Mouse (Mus musculus) adrenal gland (tissue): ENCODE measurements around the gene Hoxa13.

Source experiments
- intact Hi-C: fragments of 180-260 bp; cut with DNase I; formaldehyde crosslinking; loops from one replicate; pipeline ENCODE4 v1.15.1; 2025

Gene Hoxa13

GRCm38 (mm10) chr6:52224895-52225611 is 35.6 kb downstream of the Hoxa13 start:
- intact Hi-C loops: loop anchor here (5.0 to 10.0 kb wide), 3 partner anchors 638 to 1038 kb away; no protein-coding TSS in a partner anchor

GRCm38 (mm10) chr6:52223939-52224760 is 36.5 kb downstream of the Hoxa13 start:
- intact Hi-C loops: loop anchor here (5.0 to 10.0 kb wide), 2 partner anchors 637 to 839 kb away; no protein-coding TSS in a partner anchor

DNA sequence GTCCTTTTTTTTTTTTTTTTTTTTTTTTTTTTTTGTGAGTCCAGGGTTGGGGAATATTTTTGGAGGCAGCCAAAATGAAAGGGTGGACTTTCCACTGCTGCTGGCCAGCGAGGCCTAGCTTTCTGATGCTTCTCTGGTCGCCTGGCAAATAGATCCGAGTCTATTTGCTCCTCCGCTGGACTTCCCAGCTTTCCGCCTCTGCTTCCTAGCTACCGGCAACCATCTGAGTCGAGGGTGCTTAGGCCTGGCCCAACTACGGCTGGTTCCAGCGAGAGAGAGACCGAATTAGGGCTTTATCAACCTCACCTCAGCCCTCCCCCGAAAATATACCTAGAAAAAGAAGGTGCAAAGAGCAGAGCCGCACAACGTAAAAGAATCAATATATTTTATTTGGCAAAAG is 38.0 kb downstream of the Hoxa13 start:
- intact Hi-C loops: loop anchor here (5.0 to 10.0 kb wide), 2 partner anchors 635 to 838 kb away; no protein-coding TSS in a partner anchor

GRCm38 (mm10) chr6:52221993-52222685 is 38.5 kb downstream of the Hoxa13 start:
- intact Hi-C loops: loop anchor here (5.0 to 10.0 kb wide), 2 partner anchors 635 to 837 kb away; no protein-coding TSS in a partner anchor

GRCm38 (mm10) chr6:52221337-52221992 is 39.2 kb downstream of the Hoxa13 start, which contains the start of gene Hoxa7:
Gene Hoxa7 (minus strand): TSS chr6:52221854.
- intact Hi-C loops: loop anchor here (5.0 to 10.0 kb wide), 2 partner anchors 634 to 837 kb away; no protein-coding TSS in a partner anchor

GRCm38 (mm10) chr6:52220865-52221310 is 39.8 kb downstream of the Hoxa13 start:
- intact Hi-C loops: loop anchor here (5.0 to 10.0 kb wide), 2 partner anchors 634 to 836 kb away; no protein-coding TSS in a partner anchor

- intact Hi-C loops: loop anchor here (5.0 to 10.0 kb wide), 2 partner anchors 633 to 835 kb away; no protein-coding TSS in a partner anchor
Observed at GRCm38 (mm10) chr6:52220003-52220864, 40.4 kb downstream of the Hoxa13 start.

- intact Hi-C loops: no loop called here
Observed at GRCm38 (mm10) chr6:52219234-52219942, 41.3 kb downstream of the Hoxa13 start.

DNA sequence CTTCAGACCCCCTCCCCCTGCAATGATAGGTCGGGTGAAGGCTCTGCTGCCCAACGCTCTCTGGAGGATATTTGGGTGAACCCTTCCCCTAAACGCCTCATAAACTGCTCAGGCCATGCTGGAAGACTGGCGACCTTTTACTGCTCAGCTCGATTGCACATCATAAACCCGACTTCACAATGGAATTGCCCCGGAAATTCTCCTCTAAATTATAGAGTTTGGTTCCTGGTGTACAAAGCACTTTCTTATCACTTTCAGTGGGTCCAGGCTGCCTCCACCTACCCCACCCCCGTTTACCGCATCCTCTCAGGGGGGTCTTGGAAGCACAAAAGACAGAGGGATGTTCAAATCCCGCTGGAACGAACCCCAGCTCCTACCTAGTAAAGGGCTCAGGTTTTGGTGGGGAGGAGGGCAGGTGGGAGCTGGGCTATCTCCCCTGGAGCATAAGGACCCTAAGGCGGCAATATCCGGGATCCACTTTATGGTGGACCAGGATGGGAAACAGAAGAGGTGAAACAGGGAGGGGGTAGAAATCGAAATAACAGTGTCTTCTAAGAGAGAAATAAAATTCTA is 42.0 kb downstream of the Hoxa13 start:
- intact Hi-C loops: no loop called here

DNA sequence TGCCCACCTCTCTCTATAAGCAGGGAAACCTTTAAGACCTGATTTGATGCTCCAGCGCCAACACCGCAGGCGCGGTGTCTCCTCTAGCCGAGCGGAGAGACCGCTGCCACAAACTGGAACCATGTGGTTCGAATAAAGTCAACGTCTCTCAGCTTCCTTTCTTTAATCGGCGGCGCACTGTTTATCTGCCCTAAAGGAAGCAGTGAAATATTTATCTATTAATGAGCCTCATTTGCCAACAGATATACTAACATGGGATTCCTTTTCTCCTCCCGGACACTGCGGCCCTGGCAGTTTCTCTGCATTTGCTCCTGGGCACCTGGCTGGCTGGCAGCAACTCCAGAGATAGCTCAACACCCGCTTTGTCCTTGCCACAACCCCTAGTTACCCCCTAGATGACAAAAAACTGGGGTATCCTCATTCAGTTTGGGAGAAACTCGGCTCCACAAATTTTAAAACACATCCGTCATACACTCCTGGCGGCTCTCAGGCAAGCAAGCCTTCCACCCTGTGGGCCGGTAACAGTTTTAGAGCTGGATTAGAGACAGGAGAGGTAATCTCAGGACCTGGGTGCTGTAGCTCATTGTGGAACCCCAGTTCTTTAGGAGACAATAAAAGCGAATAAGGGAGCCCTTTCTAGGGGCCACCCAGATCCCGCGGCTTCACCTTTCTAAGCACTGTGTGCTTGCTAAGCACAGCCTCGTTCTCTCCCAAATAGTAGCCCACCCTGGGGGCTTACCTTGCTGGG is 42.6 kb downstream of the Hoxa13 start:
- intact Hi-C loops: no loop called here

DNA sequence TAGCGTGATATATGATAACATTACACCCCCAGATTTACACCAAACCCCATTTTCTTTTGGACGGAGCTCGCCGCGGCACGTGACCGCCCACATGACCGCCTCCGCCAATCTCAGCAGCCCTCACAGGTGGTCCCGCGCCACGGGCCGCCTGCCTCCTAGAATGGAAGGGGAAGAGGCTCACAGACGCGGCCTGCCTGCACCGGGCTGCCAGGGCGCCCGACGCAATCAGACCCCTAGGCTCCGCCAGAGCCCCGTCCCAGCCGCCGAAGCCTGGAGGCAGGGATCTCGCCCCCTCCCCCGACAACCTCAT is 43.3 kb downstream of the Hoxa13 start:
- intact Hi-C loops: no loop called here

DNA sequence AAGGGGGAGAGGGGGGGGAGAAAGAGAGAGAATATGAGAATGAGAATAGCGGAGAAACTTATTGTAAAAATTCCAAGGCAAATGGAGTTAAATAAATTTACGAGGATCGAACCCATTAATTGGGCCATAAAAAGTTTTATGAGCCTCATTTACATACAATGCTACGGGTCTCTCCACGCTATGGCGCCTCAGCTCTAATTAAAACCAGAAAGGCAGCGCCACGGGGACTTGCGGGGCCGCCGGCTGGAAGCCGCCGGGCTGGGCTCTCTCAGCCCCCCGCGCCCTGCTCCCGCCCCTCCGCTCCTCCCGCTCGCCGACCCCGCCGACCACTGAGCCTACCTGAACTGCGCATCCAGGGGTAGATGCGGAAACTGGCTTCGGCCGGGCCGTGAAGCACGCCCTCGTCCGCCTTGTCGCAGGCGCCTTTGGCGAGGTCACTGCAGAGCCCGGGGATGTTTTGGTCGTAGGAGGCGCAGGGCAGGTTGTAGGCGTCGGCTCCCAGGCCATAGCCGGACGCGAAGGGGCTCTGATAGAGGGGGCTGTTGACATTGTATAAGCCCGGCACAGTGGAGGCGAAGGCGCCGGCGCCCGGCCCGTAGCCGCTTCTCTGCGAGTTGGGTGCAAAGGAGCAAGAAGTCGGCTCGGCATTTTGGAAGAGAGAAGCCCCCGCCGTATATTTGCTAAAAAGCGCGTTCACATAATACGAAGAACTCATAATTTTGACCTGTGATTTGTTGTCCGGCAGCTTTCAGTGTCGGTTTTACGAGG is 43.8 kb downstream of the Hoxa13 start:
- intact Hi-C loops: no loop called here

- intact Hi-C loops: no loop called here
Observed at GRCm38 (mm10) chr6:52215771-52216535, 44.7 kb downstream of the Hoxa13 start.

GRCm38 (mm10) chr6:52215070-52215469 is 45.6 kb downstream of the Hoxa13 start:
- intact Hi-C loops: no loop called here

- intact Hi-C loops: no loop called here
Observed at GRCm38 (mm10) chr6:52214271-52214670, 46.4 kb downstream of the Hoxa13 start.
